Mouse (Mus musculus): ENCODE data around the gene Rbm47.

DNA sequence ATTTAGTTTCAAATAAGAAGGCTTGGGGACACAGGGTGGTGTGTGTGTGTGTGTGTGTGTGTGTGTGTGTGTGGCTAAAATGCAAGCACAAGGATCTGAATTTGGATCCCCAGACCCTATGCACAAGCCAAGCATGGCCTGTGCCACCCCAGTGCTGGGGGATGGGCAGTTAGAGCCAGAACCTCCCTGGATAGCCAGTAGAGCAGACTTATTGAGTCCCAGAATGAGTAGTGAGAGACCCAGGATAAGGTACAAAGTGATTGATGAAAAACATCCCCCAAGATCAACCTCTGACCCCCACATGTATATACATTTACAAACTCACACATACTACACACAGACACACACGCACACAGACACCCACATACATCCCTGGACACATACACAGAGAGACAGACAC is 86.6 kb downstream of the Rbm47 start:
- TF ChIP-seq CTCF (IDR thresholded peaks at IDR 0.05; ENCODE audit: low read depth) (no peak), EP300 (optimal IDR thresholded peaks at IDR 0.05) (no peak)

All from stomach, postnatal 0 days (tissue).